Mouse (Mus musculus) embryonic facial prominence, embryonic 13.5 days (tissue): ENCODE measurements around the gene Pdia4. TPM values are rescaled to one million over a fixed set of nuclear protein-coding genes. Genes with fewer than 3 reads are reported as not detected.
A peak's percentile ranks its signal among the peaks of the same experiment; 100 is the strongest.
"Not testable (repeated sequence)": the region's sequence is repeated elsewhere in the genome, so short reads cannot be mapped to it uniquely, and the experiment has no call there.

Source experiments
- ATAC-seq: fragments of 200-750 bp; cut with Nextera tagmentation; 2 replicates; pipeline ENCODE4 v1.8.0; 2017; ENCODE audit warnings: low read depth; ENCODE audit not compliant: insufficient number of reproducible peaks, insufficient read depth, low FRiP score, low TSS enrichment
- H3K27ac ChIP-seq: fragments of 300-500 bp; sonication (generic); 2 replicates; pipeline ENCODE4 v1.5.1; 2015; ENCODE audit warnings: moderate library complexity, mild to moderate bottlenecking, inconsistent platforms
- H3K27me3 ChIP-seq: fragments of 300-500 bp; sonication (generic); 2 replicates; pipeline ENCODE4 v1.6.1; 2015; ENCODE audit warnings: mild to moderate bottlenecking, inconsistent platforms
- H3K36me3 ChIP-seq: fragments of 300-500 bp; sonication (generic); 2 replicates; pipeline ENCODE4 v1.6.1; 2015; ENCODE audit warnings: mild to moderate bottlenecking, inconsistent platforms
- H3K4me1 ChIP-seq: fragments of 300-500 bp; sonication (generic); 2 replicates; pipeline ENCODE4 v1.6.1; 2015; ENCODE audit warnings: inconsistent platforms
- H3K4me2 ChIP-seq: fragments of 300-500 bp; sonication (generic); 2 replicates; pipeline ENCODE4 v1.6.1; 2015; ENCODE audit warnings: moderate library complexity, mild to moderate bottlenecking, inconsistent platforms
- H3K4me3 ChIP-seq: fragments of 300-500 bp; sonication (generic); 2 replicates; pipeline ENCODE4 v1.5.1; 2015; ENCODE audit warnings: mild to moderate bottlenecking, inconsistent platforms
- H3K9ac ChIP-seq: fragments of 300-500 bp; sonication (generic); 2 replicates; pipeline ENCODE4 v1.6.1; 2015; ENCODE audit warnings: mild to moderate bottlenecking, inconsistent platforms
- H3K9me3 ChIP-seq: fragments of 300-500 bp; sonication (generic); 2 replicates; pipeline ENCODE4 v1.6.1; 2016; ENCODE audit warnings: inconsistent platforms
- WGBS: fragments of 180-500 bp; shearing (Covaris S2); methylation state at CpG from one replicate; pipeline ENCODE4 v1.1.7; 2015; ENCODE audit warnings: mixed read lengths; 5-methylcytosine and 5-hydroxymethylcytosine counted together
- microRNA counts: library from miRNA; unstranded; fragments of <30 nt; microRNA quantifications from one replicate; lab custom pipeline; 2016
- microRNA-seq: library from miRNA; unstranded; fragments of <30 nt; microRNA quantifications from one replicate; pipeline ENCODE4, GENCODE M21; 2016
- polyA plus RNA-seq: library from polyadenylated mRNA; unstranded; fragments of >200 nt; fragmentation: Nextera tagmentation; extraction: Ambion mirVana; gene quantifications from 2 replicates; pipeline ENCODE4 v1.2.1, GENCODE M21; 2015

Pdia4 gene
- polyA plus RNA-seq, 1 experiment from 2014 or later, result 274 TPM

DNA sequence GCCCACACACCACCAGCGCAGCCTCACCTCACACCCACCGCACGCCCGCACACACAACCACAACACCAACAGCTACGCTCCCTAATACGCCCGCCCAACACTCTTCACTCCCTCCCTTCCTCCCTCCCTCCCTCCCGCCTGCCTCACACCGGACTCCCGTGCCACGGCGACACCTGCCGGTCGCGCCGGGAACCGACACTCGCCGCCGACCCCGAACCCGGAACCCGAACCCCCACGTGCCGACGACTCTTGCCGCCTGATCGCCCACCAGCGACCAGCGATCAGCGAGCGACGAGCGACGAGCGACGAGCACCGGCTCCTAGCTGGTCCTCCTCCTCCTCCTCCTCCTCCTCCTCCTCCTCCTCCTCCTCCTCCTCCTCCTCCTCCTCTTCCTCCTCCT is 55.4 kb downstream of the Pdia4 start:
- not testable (repeated sequence) for H3K36me3 ChIP-seq, H3K9ac ChIP-seq, H3K9me3 ChIP-seq, ATAC-seq, H3K27me3 ChIP-seq, H3K27ac ChIP-seq, H3K4me1 ChIP-seq
- Histone ChIP-seq H3K4me2 (peak overlapping the region; percentile 43), H3K4me3 (peak overlapping the region; percentile 27; the same call in 1 of the 2 replicates)
- 3% methylated on average over 21 of the region's 38 CpGs for WGBS

DNA sequence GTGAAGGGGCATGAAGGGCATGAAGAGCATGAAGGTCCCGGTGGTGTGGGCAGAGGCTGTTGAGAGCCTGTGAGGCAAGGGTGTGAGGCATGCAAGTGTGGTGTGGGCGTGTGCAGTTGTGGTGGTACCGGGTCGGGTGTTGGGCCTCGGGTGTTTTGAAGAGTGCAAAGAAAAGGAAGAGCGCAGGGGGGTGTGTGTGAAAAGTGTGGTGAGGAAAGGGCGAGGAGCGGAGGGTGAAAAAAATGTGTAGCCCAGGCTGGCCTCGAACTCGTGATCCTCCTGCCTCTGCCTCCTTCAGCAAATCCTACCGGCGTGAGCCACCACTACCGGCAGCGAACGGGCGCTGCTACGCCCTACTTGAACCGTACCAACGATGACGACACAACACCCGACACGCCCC is 55.8 kb downstream of the Pdia4 start:
- not testable (repeated sequence) for H3K4me2 ChIP-seq, ATAC-seq, H3K27me3 ChIP-seq, H3K9me3 ChIP-seq, H3K9ac ChIP-seq, H3K4me3 ChIP-seq, H3K36me3 ChIP-seq, H3K4me1 ChIP-seq, H3K27ac ChIP-seq
- WGBS, result 7% methylated on average over 8 of the region's 22 CpGs

DNA sequence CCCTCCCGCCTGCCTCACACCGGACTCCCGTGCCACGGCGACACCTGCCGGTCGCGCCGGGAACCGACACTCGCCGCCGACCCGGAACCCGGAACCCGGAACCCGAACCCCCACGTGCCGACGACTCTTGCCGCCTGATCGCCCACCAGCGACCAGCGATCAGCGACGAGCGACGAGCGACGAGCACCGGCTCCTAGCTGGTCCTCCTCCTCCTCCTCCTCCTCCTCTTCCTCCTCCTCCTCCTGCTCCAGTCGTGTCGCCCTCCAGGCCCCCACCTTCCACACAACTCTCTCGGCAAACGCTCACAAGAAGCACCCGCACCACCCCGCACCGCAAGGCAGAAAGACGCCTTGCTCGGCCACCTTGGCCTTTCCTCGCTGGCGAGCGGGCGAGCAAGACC is 60.1 kb downstream of the Pdia4 start:
- H3K9me3 ChIP-seq, H3K4me1 ChIP-seq, ATAC-seq, H3K27ac ChIP-seq, H3K27me3 ChIP-seq, H3K4me3 ChIP-seq, H3K9ac ChIP-seq, H3K36me3 ChIP-seq, H3K4me2 ChIP-seq: not testable (repeated sequence)
- 1% methylated on average over 15 of the region's 44 CpGs for WGBS

DNA sequence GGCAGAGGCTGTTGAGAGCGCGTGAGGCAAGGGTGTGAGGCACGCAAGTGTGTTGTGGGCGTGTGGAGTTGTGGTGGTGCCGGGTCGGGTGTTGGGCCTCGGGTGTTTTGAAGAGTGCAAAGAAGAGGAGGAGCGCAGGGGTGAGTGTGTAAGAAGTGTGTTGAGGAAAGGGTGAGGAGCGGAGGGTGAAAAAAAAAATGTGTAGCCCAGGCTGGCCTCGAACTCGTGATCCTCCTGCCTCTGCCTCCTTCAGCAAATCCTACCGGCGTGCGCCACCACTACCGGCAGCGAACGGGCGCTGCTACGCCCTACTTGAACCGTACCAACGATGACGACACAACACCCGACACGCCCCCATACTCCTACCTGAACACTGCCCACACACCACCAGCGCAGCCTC is 64.9 kb downstream of the Pdia4 start:
- Histone ChIP-seq H3K4me3 (peak overlapping the region; percentile 35), H3K4me2 (peak overlapping the region; percentile 50)
- not testable (repeated sequence) for H3K9ac ChIP-seq, ATAC-seq, H3K27ac ChIP-seq, H3K9me3 ChIP-seq, H3K36me3 ChIP-seq, H3K4me1 ChIP-seq, H3K27me3 ChIP-seq
- WGBS, result 13% methylated on average over 15 of the region's 25 CpGs

DNA sequence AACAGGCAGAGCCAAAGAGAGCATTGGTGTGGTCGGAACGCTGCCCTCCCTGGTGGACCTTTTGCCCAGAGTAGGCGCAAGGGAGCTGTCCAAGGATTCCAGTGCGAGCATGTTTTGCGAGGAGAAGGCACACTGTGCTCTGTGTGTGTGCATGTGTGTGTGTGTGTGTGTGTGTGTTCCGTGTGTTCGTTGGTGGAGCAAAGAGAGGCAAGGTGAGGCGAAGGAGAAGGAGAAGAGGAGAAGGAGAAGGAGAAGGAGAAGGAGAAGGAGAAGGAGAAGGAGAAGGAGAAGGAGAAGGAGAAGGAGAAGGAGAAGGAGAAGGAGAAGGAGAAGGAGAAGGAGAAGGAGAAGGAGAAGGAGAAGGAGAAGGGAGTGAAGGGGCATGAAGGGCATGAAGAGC is 65.3 kb downstream of the Pdia4 start:
- H3K9ac ChIP-seq, H3K27ac ChIP-seq, H3K9me3 ChIP-seq, H3K27me3 ChIP-seq, H3K4me1 ChIP-seq, ATAC-seq, H3K4me3 ChIP-seq, H3K36me3 ChIP-seq, H3K4me2 ChIP-seq: not testable (repeated sequence)
- WGBS, result 69% methylated on average over 4 of the region's 8 CpGs

MicroRNA genes within 50 kb of the gene (microRNA counts, 519-probe panel; counts per million panel counts)
- 236 counts per million, percentile 44 among the panel's probes with 10 or more counts for microRNA mmu-miR-704 (lab: Ali Mortazavi, UCI)

Small RNA genes lying within 50 kb of the gene (microRNA-seq; reads per million reads assigned to microRNA genes)
- not detected for gene Mir704

Other genes with a start within 250 kb of the Pdia4 start
- 151 and 152 TPM in 2 replicates for gene Ezh2, start 218.1 kb downstream of the Pdia4 start, polyA plus RNA-seq
- gene Zfp786, start 17.4 kb upstream of the Pdia4 start, polyA plus RNA-seq, result 5.7 and 6.0 TPM in 2 replicates
- 14.1 and 14.8 TPM in 2 replicates for gene Zfp398, start 22.2 kb upstream of the Pdia4 start, polyA plus RNA-seq
- gene Zfp282, start 63.8 kb upstream of the Pdia4 start, polyA plus RNA-seq, result 23.1 and 23.4 TPM in 2 replicates
- 23.2 and 24.0 TPM in 2 replicates for gene Zfp212, start 107.0 kb upstream of the Pdia4 start, polyA plus RNA-seq
- 14.4 and 15.3 TPM in 2 replicates for gene Zfp956, start 140.0 kb upstream of the Pdia4 start, polyA plus RNA-seq
- 8.4 and 8.7 TPM in 2 replicates for gene Zfp777, start 235.5 kb upstream of the Pdia4 start, polyA plus RNA-seq